Mouse (Mus musculus): ENCODE data around the gene Gpr37l1.
"Not testable (repeated sequence)": the region's sequence is repeated elsewhere in the genome, so short reads cannot be mapped to it uniquely, and the experiment has no call there.

The Gpr37l1 gene

GRCm38 (mm10) chr1:135167435-135167834 is at the start of gene Gpr37l1:
Gene Gpr37l1, minus strand, starts transcription at chr1:135167681.
- DNase-seq (ENCODE audit: low spot score) = no peak

- no peak for DNase-seq (ENCODE audit: low spot score)
Measured at GRCm38 (mm10) chr1:135213772-135214640, 46.5 kb upstream of the Gpr37l1 start.

GRCm38 (mm10) chr1:135210421-135210820 is 42.9 kb upstream of the Gpr37l1 start:
- no peak for DNase-seq (ENCODE audit: low spot score)

- no peak for DNase-seq (ENCODE audit: low spot score)
Measured at GRCm38 (mm10) chr1:135208716-135209115, 41.2 kb upstream of the Gpr37l1 start.

- DNase-seq (ENCODE audit: low spot score) = no peak
Measured at GRCm38 (mm10) chr1:135206586-135207339, 39.3 kb upstream of the Gpr37l1 start.

GRCm38 (mm10) chr1:135205257-135205656 is 37.8 kb upstream of the Gpr37l1 start:
- DNase-seq (ENCODE audit: low spot score) = no peak

GRCm38 (mm10) chr1:135204196-135205126 is 37.0 kb upstream of the Gpr37l1 start:
- DNase-seq (ENCODE audit: low spot score) = no peak

- no peak for DNase-seq (ENCODE audit: low spot score)
Measured at GRCm38 (mm10) chr1:135200400-135200799, 32.9 kb upstream of the Gpr37l1 start.

- DNase-seq (ENCODE audit: low spot score) = peak; percentile 43
Measured at GRCm38 (mm10) chr1:135199014-135199819, 31.7 kb upstream of the Gpr37l1 start.

- DNase-seq (ENCODE audit: low spot score) = no peak
Measured at GRCm38 (mm10) chr1:135198412-135198811, 30.9 kb upstream of the Gpr37l1 start.

- DNase-seq (ENCODE audit: low spot score) = peak; percentile 26
Measured at GRCm38 (mm10) chr1:135195907-135196440, 28.5 kb upstream of the Gpr37l1 start.

- not testable (repeated sequence) for DNase-seq (ENCODE audit: low spot score)
Measured at GRCm38 (mm10) chr1:135194335-135194734, 26.9 kb upstream of the Gpr37l1 start.

- no peak for DNase-seq (ENCODE audit: low spot score)
Measured at GRCm38 (mm10) chr1:135189186-135189585, 21.7 kb upstream of the Gpr37l1 start.

GRCm38 (mm10) chr1:135188197-135188596 is 20.7 kb upstream of the Gpr37l1 start:
- DNase-seq (ENCODE audit: low spot score) = no peak

- not testable (repeated sequence) for DNase-seq (ENCODE audit: low spot score)
Measured at GRCm38 (mm10) chr1:135187016-135187415, 19.5 kb upstream of the Gpr37l1 start.

- DNase-seq (ENCODE audit: low spot score) = no peak
Measured at GRCm38 (mm10) chr1:135186427-135186826, 18.9 kb upstream of the Gpr37l1 start.

GRCm38 (mm10) chr1:135185936-135186335 is 18.5 kb upstream of the Gpr37l1 start:
- DNase-seq (ENCODE audit: low spot score) = no peak

GRCm38 (mm10) chr1:135183941-135184570 is 16.6 kb upstream of the Gpr37l1 start:
- no peak for DNase-seq (ENCODE audit: low spot score)

GRCm38 (mm10) chr1:135183448-135183847 is 16.0 kb upstream of the Gpr37l1 start:
- peak; percentile 43 for DNase-seq (ENCODE audit: low spot score)

- no peak for DNase-seq (ENCODE audit: low spot score)
Measured at GRCm38 (mm10) chr1:135182975-135183374, 15.5 kb upstream of the Gpr37l1 start.
